10 mouse cellular contexts compared by ENCODE assay signal in the genomic region with DNA sequence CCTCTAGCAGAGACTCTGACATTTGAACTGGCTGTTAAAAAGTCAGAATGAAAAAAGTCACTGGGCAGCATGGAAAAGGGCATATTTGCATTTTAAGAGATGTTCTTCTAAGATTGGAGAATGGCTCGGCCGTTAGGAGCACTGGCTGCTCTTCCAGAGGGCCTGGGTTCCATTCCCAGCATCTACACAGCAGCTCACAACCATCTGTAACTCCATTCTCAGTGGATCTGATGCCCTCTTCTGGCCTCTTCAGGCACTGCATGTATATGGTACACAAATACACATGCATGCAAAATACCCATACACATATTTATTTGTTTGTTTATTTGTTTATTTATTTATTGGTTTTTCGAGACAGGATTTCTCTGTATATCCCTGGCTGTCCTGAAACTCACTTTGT. TPM values are rescaled to one million over a fixed set of nuclear protein-coding genes. Genes with fewer than 3 reads are reported as not detected.
DNase-seq lines count a peak whose midpoint lies in the region; ATAC-seq and TF ChIP-seq lines count a peak whose summit lies in the region.
"Had no signal": no experiment of that assay in that cellular context is flagged by ENCODE, and none has a peak within 500 bp of the region (broad histone marks: within the 10 kb centered on the region; RNA-seq: fewer than 3 reads in every experiment).

No protein-coding gene starts in this region.

- H3K4me3 ChIP-seq in kidney, embryonic 16.5 days (ENCODE audit: low read length): no peak overlapping the region
- no peak overlapping the region for H3K4me3 ChIP-seq in spleen, adult 2 months (ENCODE audit: extremely low read depth, insufficient read depth, insufficient read length)

- H3K9me3 ChIP-seq in kidney, embryonic 16.5 days (ENCODE audit: low read length): peaks cover 5% of the 10 kb centered on the region; the same call in 1 of the 2 replicates
- H3K9me3 ChIP-seq: embryonic facial prominence, embryonic 13.5 days had no signal

- H3K27ac ChIP-seq in kidney, embryonic 16.5 days (ENCODE audit: low read length): no peak overlapping the region
- no peak overlapping the region for H3K27ac ChIP-seq in spleen, adult 2 months (ENCODE audit: insufficient read depth, low read length)
- H3K27ac ChIP-seq: embryonic facial prominence, embryonic 13.5 days had no signal

- WGBS in kidney, embryonic 16.5 days: 93% methylated on average over 3 of the region's 3 CpGs
- 79% methylated on average over 3 of the region's 3 CpGs for WGBS in spleen, adult 2 months

- H3K36me3 ChIP-seq in kidney, embryonic 16.5 days (ENCODE audit: insufficient read depth, low read length): no peaks in the 10 kb centered on the region
- H3K36me3 ChIP-seq in spleen, adult 2 months (ENCODE audit: control insufficient read depth, insufficient read depth, low read length): no peaks in the 10 kb centered on the region
- H3K36me3 ChIP-seq: embryonic facial prominence, embryonic 13.5 days had no signal

- TF ChIP-seq POLR2A in spleen, adult 2 months (IDR thresholded peaks at IDR 0.05; ENCODE audit: low read depth, low read length): no peak

- peak; percentile 61 for DNase-seq in kidney, adult 9 months
- DNase-seq in MN1 (ENCODE audit: low spot score): peak; percentile 17
- DNase-seq in fibroblast of lung, adult 2 months (ENCODE audit: low read depth): peak; percentile 4
- peak in 1 of 2 experiments; percentile 38 for DNase-seq in spleen, adult 2 months (ENCODE audit: low read depth in 1 of 2, low spot score in 2 of 2)
- no peak for DNase-seq in right cerebral cortex, postnatal 36 days (ENCODE audit: low spot score in 2 of 2)
- no peak for DNase-seq in yolk sac, embryonic 10.5 days (ENCODE audit: low spot score)

- no peak for ATAC-seq in kidney, embryonic 16.5 days (ENCODE audit: low FRiP score, low TSS enrichment)
- no peak for ATAC-seq in granulocyte monocyte progenitor cell, adult 5-6 weeks (replicated peaks; ENCODE audit: poor library complexity, severe bottlenecking)

- no peak overlapping the region for H3K4me2 ChIP-seq in kidney, embryonic 16.5 days (replicated peaks; ENCODE audit: low read depth, low read length)
- H3K4me2 ChIP-seq: embryonic facial prominence, embryonic 13.5 days had no signal

- TF ChIP-seq CTCF in spleen, adult 2 months (IDR thresholded peaks at IDR 0.05; ENCODE audit: extremely low read depth, insufficient read depth, insufficient read length, insufficient replicate concordance): peak; percentile 22; the same call in 1 of the 2 replicates

- peaks cover 8% of the 10 kb centered on the region; the same call in 1 of the 2 replicates for H3K4me1 ChIP-seq in kidney, embryonic 16.5 days (ENCODE audit: insufficient read depth, low read length)
- peaks cover 7% of the 10 kb centered on the region for H3K4me1 ChIP-seq in spleen, adult 2 months (ENCODE audit: control insufficient read depth, insufficient read depth, insufficient read length)

- no peaks in the 10 kb centered on the region for H3K27me3 ChIP-seq in kidney, embryonic 16.5 days (ENCODE audit: insufficient read depth, low read length)
- no peaks in the 10 kb centered on the region for H3K27me3 ChIP-seq in spleen, adult 2 months (ENCODE audit: control insufficient read depth, insufficient read depth, low read length)

- no peak overlapping the region for H3K9ac ChIP-seq in kidney, embryonic 16.5 days (replicated peaks; ENCODE audit: low read length)
- H3K9ac ChIP-seq: embryonic facial prominence, embryonic 13.5 days had no signal

RNA-seq across cellular contexts. Expression of gene Nlrx1, which starts 0.7 kb away (rescaled TPM):
- 6.6 and 7.9 TPM in 2 replicates for polyA plus RNA-seq in kidney, embryonic 16.5 days (2015; fragmentation: Nextera tagmentation; extraction: Ambion mirVana)
- 8.4 and 10.7 TPM in 2 replicates for polyA plus RNA-seq in spleen, adult 2 months (2012; rRNA removed)
- 4.9 and 11.1 TPM in 2 replicates for total RNA-seq in granulocyte monocyte progenitor cell, adult 5-6 weeks (2014; fragmentation: Nextera tagmentation)
- total RNA-seq in granulocyte monocyte progenitor cell, adult 5-6 weeks (2017): 7.3 and 8.4 TPM in 2 replicates

RNA-seq across cellular contexts. Expression of gene Pdzd3, which starts 17.8 kb away (rescaled TPM):
- polyA plus RNA-seq in kidney, embryonic 16.5 days (2015; fragmentation: Nextera tagmentation; extraction: Ambion mirVana): 13.3 and 14.1 TPM in 2 replicates
- polyA plus RNA-seq in spleen, adult 2 months (2012; rRNA removed): 0.07 and 0.08 TPM in 2 replicates
- total RNA-seq in granulocyte monocyte progenitor cell, adult 5-6 weeks (2014; fragmentation: Nextera tagmentation): not detected in 2 replicates
- 0.22 TPM in 1 of 2 replicates, not detected in the other for total RNA-seq in granulocyte monocyte progenitor cell, adult 5-6 weeks (2017)
- total RNA-seq: monocyte, adult 5-6 weeks had no signal

RNA-seq across cellular contexts. Expression of gene Abcg4, which starts 19.3 kb away (rescaled TPM):
- polyA plus RNA-seq in kidney, embryonic 16.5 days (2015; fragmentation: Nextera tagmentation; extraction: Ambion mirVana): 2.8 TPM in 2 replicates
- polyA plus RNA-seq in spleen, adult 2 months (2012; rRNA removed): 12.3 and 22.3 TPM in 2 replicates
- total RNA-seq in granulocyte monocyte progenitor cell, adult 5-6 weeks (2014; fragmentation: Nextera tagmentation): 0.21 TPM in 1 of 2 replicates, not detected in the other
- not detected in 2 replicates for total RNA-seq in granulocyte monocyte progenitor cell, adult 5-6 weeks (2017)
- total RNA-seq: monocyte, adult 5-6 weeks had no signal

RNA-seq across cellular contexts. Expression of gene Ccdc153, which starts 28.6 kb away (rescaled TPM):
- polyA plus RNA-seq in kidney, embryonic 16.5 days (2015; fragmentation: Nextera tagmentation; extraction: Ambion mirVana): not detected in 2 replicates
- not detected in 2 replicates for polyA plus RNA-seq in spleen, adult 2 months (2012; rRNA removed)
- total RNA-seq in granulocyte monocyte progenitor cell, adult 5-6 weeks (2014; fragmentation: Nextera tagmentation): not detected in 2 replicates
- not detected in 2 replicates for total RNA-seq in granulocyte monocyte progenitor cell, adult 5-6 weeks (2017)
- total RNA-seq: monocyte, adult 5-6 weeks had no signal
- polyA plus RNA-seq: embryonic facial prominence, embryonic 13.5 days had no signal

RNA-seq across cellular contexts. Expression of gene Cbl, which starts 35.2 kb away (rescaled TPM):
- polyA plus RNA-seq in kidney, embryonic 16.5 days (2015; fragmentation: Nextera tagmentation; extraction: Ambion mirVana): 17.6 and 24.0 TPM in 2 replicates
- polyA plus RNA-seq in spleen, adult 2 months (2012; rRNA removed): 16.1 and 20.3 TPM in 2 replicates
- 89.7 and 108 TPM in 2 replicates for total RNA-seq in granulocyte monocyte progenitor cell, adult 5-6 weeks (2014; fragmentation: Nextera tagmentation)
- total RNA-seq in granulocyte monocyte progenitor cell, adult 5-6 weeks (2017): 40.3 and 42.9 TPM in 2 replicates

Comparison
In these comparisons a context has a peak if more than half of its experiments do, and no peak if none do; other contexts are left out.
1. DNase-seq: peak in kidney, adult 9 months (single experiment), MN1 (single experiment) and fibroblast of lung, adult 2 months (single experiment); none in right cerebral cortex, postnatal 36 days (0 of 2) and yolk sac, embryonic 10.5 days (single experiment).
2. RNA of gene Pdzd3, which starts 17.8 kb away (polyA plus RNA-seq): 13.3 to 14.1 TPM in kidney, embryonic 16.5 days; 0.07 to 0.08 TPM in spleen, adult 2 months; every median in the first group is over 10 times any median in the second.